Mouse (Mus musculus) left cerebral cortex, postnatal 25 days (tissue): Measurements from ENCODE around the gene Cntn1. TPM values are rescaled to one million over a fixed set of nuclear protein-coding genes. Genes with fewer than 3 reads are reported as not detected.

ENCODE experiments used
- DNase-seq, 2 experiments: peaks; one replicate each; pipeline ENCODE4 v3.0.0; 2022; ENCODE audit warnings: low spot score in 2 of 2, mixed read lengths in 1 of 2
- intact Hi-C: fragments of 180-260 bp; cut with DNase I; formaldehyde crosslinking; loops from one replicate; pipeline ENCODE4 v1.15.1; 2025
- total RNA-seq, 2 experiments: library from RNA; stranded (reverse); gene quantifications; 2 replicates each; pipeline ENCODE4 v1.2.3; 2021

The Cntn1 gene
- total RNA-seq, 2 experiments from 2014 or later, result 297 to 317 TPM

DNA sequence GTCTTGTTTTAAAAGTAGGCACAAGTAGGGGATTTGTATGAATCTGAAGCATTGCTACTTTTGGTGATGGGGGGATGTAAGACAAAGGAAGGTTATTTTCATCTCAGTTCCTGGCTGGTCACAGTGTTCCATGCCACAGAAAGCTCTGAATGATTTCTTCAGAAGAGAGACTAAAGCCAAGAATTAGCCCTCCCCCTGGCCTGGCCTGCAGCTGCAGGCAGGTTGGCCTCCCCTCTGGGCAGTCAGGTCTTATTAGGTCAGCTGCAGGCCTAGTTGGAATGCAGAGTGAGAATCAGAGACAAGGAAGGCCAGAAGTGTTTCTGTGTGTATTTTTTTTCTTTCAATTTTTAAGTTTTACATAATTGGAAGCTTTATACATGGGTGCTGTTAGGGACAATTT lies 61.5 kb downstream of the Cntn1 start:
- DNase-seq, result peak in 1 of 2 experiments; percentile 41
- intact Hi-C loops, result loop anchor here (5.0 kb wide), 1 partner anchor 50 kb away; no protein-coding TSS in a partner anchor

GRCm38 (mm10) chr15:92132936-92133335 lies 82.0 kb downstream of the Cntn1 start:
- intact Hi-C loops, result no loop called here
- DNase-seq, result no peak

DNA sequence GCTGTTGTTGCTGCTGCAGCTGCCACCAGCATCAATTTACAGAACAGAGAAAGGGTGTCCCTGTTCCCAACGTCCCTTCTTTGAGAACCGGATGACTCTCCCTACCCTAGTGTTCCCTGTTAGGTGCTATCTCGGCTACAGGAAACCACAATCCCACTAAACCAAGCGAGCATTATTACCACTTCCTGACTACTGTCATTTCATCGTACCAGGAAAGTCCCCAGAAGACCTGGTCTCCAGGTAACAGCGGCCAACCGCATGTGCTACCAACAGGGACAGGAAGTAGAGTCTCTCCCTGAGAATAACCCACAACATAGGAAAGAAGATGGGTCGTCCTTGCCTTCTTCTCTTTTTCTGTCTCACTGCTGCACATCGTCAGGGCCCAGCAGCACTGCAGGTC lies 83.3 kb downstream of the Cntn1 start:
- no peak for DNase-seq
- intact Hi-C loops, result no loop called here

DNA sequence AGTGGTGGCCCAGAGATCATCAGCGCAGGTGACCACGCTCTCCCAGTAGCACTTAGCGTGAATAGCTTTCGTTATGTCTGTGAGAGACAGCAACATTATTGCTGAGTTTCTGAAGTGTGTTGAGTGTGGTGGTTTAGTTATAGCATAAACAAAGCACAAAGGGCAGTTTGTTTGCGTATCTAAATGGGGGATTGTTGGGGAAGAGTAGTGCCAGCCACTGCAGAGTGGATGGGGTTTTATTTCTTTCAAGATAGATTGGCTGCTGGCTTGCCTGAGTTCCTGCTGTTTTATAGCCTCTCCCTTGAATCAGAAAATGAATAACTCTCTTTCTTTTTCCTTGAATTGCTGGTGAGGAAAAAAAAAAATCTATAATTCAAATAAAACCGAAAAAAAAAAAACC lies 86.1 kb downstream of the Cntn1 start:
- peak in 1 of 2 experiments; percentile 31 for DNase-seq
- intact Hi-C loops, result no loop called here

DNA sequence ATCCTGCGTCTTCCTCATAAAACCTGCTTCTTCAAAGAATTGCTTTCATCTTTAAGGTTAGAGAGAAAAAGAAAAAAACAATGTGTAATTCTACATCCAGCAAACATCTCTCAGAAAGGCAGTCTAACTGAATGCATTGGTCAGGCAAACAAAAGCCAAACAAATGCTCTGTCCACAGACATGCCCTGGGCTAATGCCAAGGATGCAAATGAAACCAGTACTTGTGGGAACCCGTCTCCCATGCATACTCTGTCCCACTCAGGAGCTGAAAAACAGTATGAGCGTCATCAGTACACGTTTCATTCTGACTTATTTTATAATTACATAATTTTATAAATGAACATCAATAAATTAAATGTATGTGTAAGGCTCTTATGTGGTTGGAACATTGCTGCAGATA lies 91.0 kb downstream of the Cntn1 start:
- no peak for DNase-seq
- intact Hi-C loops, result no loop called here

- intact Hi-C loops, result no loop called here
Observed at GRCm38 (mm10) chr15:92154921-92155320, 104.0 kb downstream of the Cntn1 start.

DNA sequence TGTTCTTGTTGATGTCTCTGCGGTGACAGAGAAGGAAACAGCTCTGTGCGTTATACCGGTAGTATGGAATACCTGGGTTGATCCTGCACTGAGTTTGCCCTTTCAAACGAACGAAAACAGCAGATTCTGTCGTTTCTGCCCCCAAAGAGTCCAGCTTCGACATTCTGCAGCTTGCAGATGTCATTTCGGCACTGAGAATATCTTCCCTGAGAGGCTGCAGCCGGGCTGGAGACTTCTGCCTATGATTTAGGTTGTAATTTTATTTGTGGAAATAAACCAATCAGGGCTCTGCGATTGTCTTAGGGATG lies 109.8 kb downstream of the Cntn1 start:
- intact Hi-C loops, result loop anchor here (1.0 to 5.0 kb wide), 4 partner anchors 49 to 194 kb away; no protein-coding TSS in a partner anchor
- DNase-seq, result no peak

More at GRCm38 (mm10) chr15:92154921-92155320, 104.0 kb downstream of the Cntn1 start:
- no peak for DNase-seq

DNA sequence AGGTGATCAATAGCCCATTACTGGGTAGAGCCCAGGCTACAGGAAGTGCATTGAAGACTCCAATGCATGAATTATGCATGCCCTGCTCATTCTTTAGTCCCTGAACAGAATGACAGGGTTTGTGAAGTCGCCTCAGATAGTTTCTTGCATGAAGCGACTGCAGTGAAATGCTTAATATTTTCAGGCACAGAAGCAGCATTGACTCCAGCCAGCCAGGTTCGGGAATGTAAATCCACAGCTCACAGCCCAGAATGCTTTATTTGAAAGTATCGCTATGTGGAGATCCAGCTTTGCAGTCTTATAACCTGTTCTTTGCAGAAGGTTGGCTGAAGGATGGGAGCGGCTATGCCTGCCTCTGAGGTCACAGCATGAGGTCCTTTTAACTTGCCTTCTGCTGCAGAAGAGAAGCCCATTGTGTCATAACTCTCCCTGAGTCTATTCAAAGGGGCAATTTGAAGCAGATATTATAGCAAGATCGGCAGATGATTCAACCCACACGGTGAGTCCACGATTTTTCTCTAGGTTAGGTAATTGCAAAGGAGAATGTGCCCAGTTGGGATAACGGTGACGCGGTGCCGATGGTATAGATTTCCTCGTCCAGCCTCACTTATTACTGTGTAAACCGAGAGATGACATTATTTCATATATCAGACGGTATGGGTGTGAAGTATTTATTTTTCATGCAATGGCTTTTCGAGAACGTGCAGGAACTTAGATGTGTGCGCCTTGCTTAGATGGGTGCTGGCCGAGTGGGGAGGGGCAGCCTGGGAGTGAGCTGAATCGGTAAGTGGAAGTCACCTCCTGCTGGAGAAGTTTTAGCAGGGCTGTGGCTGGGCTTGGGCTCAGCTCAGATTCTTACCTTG lies 110.4 kb downstream of the Cntn1 start:
- peak; percentile 54 to 66 for DNase-seq
- intact Hi-C loops, result loop anchor here (1.0 to 5.0 kb wide), 4 partner anchors 49 to 194 kb away; no protein-coding TSS in a partner anchor

GRCm38 (mm10) chr15:92162835-92163234 lies 111.9 kb downstream of the Cntn1 start:
- no peak for DNase-seq
- intact Hi-C loops, result loop anchor here (5.0 kb wide), 3 partner anchors 51 to 196 kb away; no protein-coding TSS in a partner anchor

- peak; percentile 29 to 85 for DNase-seq
- intact Hi-C loops, result loop anchor here (5.0 kb wide), 3 partner anchors 52 to 197 kb away; no protein-coding TSS in a partner anchor
Observed at GRCm38 (mm10) chr15:92164127-92164526, 113.2 kb downstream of the Cntn1 start.

- intact Hi-C loops, result no loop called here
- peak; percentile 37 to 83 for DNase-seq
Observed at GRCm38 (mm10) chr15:92166266-92166665, 115.3 kb downstream of the Cntn1 start.

- DNase-seq, result no peak
- intact Hi-C loops, result no loop called here
Observed at GRCm38 (mm10) chr15:92175739-92176138, 124.8 kb downstream of the Cntn1 start.

DNA sequence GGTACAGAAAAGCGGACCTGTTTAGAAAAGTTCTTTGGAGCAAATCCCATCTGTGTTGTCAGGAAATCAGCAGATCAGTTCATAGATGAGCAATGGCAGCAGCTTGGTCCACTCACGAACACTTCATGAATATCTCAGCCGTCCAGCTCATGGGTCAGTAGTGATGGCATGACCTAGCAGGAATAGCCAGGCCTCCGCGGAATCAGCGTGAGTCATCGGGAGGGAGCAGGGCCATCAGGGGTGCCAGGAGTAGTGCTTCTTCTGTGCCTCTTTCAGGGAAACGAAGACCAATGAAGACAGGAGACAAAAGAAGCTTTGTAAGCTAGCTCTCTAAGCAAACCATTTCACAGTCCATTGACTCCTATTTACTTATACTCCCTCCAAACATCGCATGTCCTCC lies 126.4 kb downstream of the Cntn1 start:
- intact Hi-C loops, result no loop called here
- DNase-seq, result no peak

- DNase-seq, result no peak
- intact Hi-C loops, result no loop called here
Observed at GRCm38 (mm10) chr15:92185484-92185883, 134.5 kb downstream of the Cntn1 start.

- intact Hi-C loops, result no loop called here
- DNase-seq, result no peak
Observed at GRCm38 (mm10) chr15:92190000-92190399, 139.0 kb downstream of the Cntn1 start.

DNA sequence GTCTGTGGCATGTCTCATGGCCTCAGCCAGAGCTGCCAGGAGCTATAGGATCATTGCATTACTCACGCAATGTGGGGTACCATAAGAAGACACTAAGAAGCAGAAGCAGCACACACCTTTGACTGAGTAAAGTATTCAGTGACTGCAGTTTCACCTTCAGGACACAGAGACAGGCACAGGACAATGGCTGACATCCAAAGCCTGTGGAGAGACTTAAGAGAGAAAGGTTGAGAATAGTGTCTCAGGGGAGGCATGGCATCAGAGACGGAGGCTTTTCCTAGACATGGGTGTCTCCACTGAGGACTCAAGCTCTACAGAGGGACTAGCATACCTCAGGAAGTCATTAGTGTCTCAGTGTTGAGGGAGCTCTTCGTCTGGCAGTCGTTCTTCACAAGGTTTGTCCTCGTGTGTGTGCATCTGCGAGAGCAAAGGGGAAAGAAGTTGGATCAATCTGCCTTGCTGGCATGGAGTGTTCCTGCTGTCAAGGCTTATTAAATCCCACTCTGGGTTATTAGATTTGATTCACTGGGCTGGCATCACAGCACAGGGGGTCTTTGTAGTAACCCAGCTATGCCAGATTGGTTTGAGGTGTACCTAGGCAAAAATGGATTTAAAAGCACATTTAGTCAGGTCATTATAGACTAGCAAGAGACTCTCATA lies 149.5 kb downstream of the Cntn1 start:
- intact Hi-C loops, result no loop called here
- DNase-seq, result no peak

DNA sequence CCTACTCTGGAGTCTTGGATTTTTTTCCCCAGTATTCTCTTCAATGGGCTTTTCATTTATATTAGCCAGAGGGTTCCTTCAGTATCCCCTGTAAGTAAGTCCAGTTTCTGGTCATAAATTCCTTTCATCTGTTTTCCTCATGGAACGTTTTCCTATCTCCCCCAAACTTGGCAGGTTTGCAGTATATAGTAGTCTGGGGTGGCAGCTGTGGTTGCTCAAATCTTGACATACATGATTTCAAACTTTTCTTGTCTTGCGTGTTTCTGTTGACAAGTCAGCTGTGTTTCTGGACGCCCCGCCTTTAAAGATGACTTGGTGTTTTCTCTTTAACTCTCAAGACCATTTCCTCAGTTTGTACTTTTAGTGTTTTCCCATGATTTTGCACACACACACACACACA lies 155.7 kb downstream of the Cntn1 start:
- no peak for DNase-seq
- intact Hi-C loops, result no loop called here

DNA sequence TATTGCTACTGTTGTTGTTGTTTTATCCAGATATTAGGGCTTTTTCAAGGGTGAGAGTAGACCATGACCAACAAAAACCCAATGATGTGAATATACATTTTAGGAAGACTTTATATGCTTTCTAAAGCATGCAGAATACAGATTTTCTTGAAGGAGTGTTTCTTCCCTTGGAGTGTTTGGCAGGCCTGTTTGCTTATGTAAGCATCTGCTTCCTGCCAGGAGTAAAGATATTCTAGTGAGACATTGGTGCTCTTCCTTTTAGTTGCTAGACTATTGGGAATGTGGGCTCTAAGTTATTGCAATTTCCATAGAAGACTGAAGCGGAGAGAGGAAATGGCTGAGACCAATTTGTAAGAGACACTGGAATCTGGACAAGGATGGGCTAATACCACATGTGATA lies 158.8 kb downstream of the Cntn1 start:
- intact Hi-C loops, result no loop called here
- DNase-seq, result peak; percentile 42 to 87

- DNase-seq, result no peak
- intact Hi-C loops, result no loop called here
Observed at GRCm38 (mm10) chr15:92210486-92211235, 159.7 kb downstream of the Cntn1 start.

DNA sequence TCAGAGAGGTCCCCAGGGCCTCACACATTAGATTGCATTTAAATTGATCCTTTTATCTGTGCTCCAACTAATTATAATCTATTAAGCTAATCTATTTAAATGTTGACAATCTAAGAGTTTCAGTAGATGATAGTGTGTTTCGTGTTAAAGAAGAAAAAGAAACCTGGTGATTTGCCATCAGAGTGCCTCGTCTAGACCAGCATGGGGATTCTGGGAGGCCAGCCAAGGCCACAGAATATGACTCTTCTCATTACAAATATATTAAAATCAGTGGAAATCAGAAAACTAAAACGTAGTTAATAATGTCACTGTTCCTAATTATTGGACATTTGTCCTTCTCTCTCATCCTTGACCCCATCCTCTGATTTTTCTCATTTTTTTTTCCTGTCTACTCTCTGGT lies 164.9 kb downstream of the Cntn1 start:
- no peak for DNase-seq
- intact Hi-C loops, result no loop called here
